Mouse (Mus musculus): ENCODE data around the gene Gpc5.

GRCm38 (mm10) chr14:115830485-115830884 is 738.5 kb downstream of the Gpc5 start:
- TF ChIP-seq POLR2A (IDR thresholded peaks at IDR 0.05; ENCODE audit: extremely low read depth, insufficient read depth, low read length) (no peak), CTCF (IDR thresholded peaks at IDR 0.05; ENCODE audit: low read depth, low read length) (no peak)
